Mouse (Mus musculus): ENCODE results near the gene 1110032F04Rik.
"Not testable (repeated sequence)": the region's sequence is repeated elsewhere in the genome, so short reads cannot be mapped to it uniquely, and the experiment has no call there.

1110032F04Rik gene

DNA sequence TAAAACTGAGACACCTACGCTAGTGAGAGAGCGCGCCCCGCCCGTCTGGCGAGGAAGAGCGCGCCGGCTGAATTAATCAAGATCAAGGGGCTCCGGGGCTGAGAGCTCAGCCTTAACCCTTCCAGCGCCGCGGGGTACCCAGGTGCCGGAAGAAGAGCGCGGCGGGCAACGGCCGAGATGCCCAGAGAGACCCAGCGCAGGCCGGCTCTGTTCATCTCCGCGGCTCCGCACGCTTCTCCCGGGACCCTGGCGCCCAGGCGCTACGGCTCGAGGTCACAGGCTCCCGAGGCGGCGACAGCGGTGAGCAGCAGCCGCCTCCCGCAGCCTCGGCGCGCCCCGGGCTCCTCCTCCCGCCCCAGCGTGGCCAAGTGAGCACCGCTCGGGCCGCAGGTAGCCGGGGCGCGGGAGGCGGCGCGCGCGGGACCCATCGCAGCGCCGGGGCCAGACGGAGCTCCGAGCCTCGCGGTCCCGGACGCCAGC, at the start of gene 1110032F04Rik:
Gene 1110032F04Rik, plus strand, starts transcription at position 376 of the 480 bp plus-strand sequence.
- DNase-seq: peak; percentile 29 to 45

DNA sequence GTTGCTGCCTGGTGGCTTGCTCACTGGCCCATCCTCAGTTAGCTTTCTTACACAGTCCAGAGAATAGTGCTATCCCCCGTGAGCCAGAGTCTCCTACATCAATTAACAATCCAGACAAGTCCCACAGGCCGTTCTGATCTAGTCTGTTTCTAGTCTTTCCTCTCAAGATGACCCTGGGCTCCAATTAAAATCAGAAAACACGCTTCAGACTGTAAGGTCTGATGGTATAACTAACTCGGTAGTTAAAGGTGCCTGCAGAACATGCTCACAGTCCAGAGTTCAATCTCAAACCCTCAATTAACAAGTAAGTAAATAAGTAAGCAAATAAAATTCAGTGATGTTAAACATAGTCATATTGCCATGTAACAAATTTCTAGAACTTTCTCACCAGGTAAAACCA, 48.0 kb upstream of the 1110032F04Rik start:
- no peak for DNase-seq

DNA sequence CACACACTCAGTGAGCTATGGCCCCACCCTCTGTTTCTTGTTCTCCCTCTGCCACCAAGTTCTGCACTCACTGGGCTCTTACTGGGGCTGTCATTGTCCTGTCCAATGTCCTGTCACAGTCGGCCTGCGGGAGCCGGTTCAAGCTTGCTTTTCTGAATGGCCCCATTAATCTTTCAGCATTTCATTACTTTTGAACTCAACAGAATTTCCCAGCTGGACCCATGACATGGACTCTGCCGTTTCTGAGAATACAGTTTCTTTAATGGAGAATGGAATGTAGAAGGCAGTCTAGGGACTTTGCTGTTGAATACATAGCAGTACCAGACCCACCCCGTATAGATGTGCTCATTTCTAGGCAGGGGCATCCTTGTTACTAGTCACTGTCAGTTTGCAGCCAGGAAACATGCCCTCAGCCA, 47.5 kb upstream of the 1110032F04Rik start:
- DNase-seq: peak; percentile 11 to 62

DNA sequence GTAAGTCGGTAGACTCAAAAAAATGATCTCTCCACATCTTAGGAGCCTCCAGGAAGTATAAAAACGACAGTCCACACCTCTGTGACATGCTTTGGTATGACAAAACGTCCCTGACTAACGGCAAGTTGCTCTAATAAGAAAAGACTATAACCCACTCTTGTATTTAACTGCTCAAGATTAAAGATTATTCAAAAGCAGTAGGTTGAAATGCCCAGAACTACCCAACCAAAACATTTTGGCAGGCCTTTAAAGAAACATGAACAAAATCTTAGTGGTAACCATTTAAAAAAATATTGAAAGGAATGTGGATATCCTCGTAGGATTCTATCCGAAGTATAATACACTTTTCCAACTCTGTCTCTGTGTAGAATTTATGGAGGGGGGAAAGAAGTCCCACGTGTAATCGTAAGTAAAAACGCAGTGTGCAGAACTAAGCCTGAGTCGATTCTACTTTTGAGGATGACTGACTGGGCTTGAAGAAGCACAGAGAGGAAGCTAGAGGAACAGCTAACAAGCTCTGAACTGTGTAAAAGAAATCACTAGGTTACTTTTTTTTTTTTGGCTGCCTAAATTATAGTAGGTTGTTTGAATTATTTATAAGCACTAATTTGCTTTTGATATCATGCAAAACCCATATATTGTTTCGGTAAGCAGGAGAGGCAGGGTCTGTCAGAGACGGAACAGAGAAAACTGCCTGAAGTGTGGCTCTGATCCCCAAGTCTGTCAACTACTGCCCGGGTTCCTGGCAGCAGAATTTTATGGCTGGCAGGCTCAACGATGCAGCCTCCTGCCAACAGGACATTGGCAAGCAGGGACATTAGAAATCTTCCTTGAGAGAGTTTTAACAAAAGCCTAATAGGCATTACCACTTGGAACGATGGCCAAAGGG, 45.3 kb upstream of the 1110032F04Rik start:
- no peak for DNase-seq

DNA sequence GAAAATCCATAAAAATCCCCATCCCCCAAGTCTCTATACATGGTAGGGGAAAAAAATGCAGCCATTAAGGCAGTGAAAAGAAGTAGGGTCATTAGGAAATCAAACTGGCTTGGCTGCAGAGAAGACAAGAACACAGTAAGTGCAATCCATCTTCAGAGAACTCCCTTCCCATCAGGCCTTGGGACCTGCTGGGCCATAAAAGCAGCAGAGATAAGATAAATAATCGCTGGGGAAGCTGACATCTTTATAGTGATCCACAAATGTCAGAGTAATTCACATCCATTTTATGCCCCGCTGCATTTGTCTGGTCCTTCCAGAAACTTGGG, 44.7 kb upstream of the 1110032F04Rik start:
- DNase-seq: no peak

DNA sequence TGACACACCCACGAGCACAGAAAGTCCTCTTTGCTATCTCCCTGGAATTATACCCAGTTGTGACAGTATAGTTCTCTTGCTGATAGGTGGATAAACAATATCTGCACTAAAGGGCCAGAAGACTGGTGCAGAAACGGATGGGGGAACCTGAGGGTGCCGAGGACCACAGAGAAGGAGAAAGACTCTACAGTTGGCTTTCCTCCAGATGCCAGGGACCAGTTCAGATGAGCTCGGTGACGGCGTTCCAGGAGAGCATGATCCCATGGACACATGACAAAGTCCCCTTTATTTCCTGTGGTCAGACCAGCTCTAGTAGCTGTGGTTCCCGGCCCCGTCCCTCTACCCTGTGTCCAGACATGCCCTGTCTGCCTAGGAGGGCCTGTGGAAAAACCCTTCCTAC, 44.2 kb upstream of the 1110032F04Rik start:
- no peak for DNase-seq

DNA sequence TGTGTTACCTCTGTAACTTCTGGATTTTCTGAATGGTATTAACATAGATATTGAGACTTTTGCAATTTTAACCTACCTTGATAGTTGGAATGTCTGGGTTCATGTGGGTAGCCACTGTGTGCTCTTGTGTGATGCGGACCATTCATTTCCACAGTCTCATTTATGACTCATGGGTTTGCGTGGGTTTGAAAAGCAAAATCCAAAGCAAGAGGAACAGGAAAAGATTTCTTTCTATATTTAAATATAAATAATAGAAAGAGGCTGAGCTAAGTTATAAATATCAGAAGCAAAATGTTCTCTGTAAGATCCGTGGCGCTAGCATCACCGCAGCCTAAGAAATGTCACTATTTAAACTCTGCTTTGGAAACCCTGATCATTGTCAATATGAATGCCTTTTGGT, 41.7 kb upstream of the 1110032F04Rik start:
- DNase-seq: no peak

DNA sequence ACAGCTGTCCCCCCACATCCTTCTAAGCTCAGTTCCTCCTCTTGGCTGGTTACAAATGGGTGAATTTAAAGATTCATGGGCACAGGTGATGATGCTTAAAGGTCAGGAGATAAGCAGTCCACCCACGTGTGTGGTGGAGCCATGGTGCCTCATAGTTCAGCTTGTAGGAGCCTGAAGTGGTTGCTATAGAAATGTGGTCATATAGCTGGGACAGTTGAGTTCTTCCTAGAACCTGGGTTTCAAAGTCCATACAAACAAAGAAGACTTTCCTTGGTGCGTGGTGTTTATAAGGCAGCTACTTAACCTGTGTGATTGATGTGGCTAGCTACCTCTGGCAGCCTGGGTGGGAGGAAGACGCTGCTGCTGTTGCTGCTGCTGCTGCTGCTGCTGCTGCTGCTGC, 39.4 kb upstream of the 1110032F04Rik start:
- no peak for DNase-seq

DNA sequence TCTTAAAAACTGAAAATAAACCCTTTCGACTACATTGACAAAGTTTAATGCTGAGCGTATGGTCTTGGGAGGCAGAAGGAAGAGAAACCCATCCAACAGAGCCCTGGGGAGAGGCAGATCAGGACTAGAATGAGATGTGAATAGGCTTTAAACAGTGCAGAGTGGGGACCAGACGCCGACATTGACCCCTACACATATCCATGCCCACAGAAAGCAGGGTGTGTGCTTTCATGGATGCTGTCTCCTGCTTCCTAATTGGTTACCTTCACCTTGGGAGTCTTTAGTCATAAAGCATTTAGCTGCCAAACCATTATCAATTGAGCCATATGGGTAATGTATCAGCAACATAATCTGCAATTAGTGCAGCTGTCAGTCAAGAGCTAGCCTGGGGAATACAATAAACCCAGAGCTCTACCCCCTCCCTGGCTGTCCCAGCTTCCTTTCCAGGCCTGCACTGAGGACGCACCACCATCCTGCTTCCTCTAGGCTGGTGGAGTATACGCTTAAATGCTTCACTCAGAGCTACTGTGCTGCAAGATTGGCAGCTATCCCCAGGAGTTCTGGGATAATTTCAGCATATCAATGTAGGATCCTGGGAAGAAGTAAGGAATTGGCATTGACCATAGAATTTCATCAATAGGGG, 32.4 kb upstream of the 1110032F04Rik start:
- DNase-seq: no peak

DNA sequence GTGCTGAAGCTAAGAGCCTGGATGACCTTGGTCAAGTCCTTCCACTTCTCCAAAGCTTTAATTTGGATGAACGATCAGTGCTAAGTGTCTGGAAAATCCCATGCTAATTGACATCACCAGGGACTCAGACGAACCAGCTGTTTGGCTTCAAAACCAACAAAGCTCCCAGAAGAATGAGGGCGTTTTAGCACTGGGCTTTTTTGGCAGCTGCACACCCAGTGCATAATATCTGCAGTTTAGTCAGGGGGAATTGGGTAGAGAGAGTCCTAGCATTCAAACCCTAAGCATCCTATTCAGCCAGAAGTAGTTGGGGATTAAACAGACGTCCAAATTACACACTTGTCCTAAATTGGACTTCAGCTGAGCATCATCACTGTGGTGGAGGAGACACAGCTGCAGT, 29.2 kb upstream of the 1110032F04Rik start:
- no peak for DNase-seq

DNA sequence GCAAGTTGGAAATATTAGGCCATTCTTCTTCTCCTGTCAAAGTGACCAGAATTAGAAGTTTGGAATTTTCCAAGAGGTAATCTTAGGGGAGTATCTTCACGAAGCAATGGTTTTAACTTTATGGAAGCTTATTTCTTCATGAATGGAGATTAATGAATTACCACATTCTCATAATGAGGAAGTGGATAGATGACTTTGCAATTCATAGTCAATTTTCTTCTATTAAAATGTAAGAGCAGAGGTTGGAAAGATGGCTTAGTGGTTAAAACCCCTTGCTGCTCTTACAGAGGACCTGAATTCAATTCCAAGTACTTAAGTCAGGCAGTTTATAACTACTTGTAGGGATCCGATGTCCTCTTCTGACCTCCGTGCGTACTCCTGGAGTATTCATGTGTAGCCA, 25.4 kb upstream of the 1110032F04Rik start:
- DNase-seq: no peak

DNA sequence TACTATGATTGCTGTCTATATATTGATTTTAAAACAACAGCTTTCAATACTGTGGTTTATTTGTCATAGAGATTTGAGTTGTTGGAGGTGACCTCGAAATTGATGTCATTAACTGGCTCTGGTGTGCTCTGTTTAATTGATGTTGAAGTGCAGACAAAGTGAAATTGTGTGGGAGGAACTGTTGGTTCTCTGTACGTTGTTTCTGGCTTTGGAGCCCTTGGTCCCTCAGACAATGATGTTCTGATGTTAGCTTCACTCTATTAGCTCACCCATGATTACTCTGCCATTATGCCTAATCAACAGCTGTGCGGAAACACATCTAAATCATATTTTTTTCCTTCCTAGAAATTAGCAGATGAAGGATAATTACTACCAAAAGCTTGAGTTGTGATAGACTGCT, 21.1 kb upstream of the 1110032F04Rik start:
- DNase-seq: no peak

DNA sequence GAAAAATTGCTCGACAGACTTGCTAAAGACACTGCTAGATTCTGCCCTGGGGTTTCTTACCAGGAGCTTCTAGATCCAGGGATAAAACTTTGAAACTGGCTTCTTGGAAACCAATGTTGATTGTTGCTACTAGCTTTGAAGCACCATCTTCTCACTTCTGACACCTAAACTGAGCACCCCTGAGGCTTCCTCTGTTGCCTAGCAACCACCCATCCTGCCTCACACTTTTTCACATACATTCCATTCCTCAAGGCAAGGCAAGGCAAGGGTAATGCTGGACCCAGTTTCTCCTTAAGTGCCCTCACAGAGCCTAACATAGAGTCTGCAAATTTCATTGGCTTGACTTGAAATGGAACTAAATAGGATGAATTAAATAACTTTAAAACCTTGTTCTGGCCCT, 17.0 kb upstream of the 1110032F04Rik start:
- DNase-seq: no peak

DNA sequence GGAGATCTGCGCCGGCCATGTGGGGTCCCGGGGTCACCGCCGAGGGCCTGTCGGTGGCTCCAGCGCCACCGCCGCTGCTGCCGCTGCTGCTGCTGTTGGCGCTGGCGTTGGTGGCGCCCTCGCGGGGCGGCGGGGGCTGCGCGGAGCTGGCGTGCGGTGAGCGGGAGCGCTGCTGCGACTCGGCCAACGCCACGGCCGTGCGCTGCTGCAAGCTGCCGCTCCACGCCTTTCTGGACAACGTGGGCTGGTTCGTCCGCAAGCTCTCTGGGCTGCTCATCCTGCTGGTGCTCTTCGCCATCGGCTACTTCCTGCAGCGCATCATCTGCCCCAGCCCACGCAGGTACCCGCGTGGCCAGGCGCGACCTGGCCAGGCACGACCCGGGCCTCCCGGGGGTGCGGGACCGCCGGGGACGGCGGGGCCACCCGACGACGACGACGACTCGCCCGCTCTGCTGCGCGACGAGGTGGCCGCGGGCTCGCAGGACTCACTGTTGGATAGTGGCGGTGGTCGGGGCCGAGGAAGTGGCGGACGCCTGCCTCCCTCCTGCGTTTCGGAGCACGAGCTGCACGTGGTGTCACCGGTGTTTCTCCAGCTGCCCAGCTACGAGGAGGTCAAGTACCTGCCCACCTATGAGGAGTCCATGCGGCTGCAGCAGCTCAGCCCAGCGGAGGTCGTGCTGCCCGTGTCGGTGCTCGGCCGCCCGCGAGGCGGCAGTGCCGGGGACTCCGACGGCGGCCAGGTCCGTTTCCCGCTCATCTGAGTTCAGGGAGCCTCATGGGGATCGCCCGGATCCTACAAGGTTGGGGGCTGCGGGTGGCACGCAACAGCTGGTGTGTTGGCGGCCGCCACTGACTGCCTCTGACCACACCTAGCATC, 543 bp downstream of the 1110032F04Rik start:
- DNase-seq: peak; percentile 18 to 41

DNA sequence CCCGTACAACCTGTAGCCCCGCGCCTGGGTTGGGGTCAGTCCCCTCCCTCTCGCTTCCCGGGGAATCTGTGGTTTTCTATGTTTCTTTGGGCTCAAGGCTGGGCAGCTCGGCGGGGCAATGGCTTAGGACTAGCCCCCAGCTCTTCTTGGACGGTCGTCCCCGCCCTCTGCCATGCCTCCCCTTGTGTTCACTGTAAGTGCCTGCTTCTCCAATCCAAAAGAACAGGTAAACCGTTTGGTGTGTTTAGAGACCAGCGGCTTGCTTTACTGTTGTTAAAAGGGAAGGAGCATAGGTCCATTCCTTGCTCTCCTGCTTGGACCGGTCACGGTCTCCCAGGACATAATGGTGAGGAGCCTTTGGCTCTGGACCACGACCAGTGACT, 1.2 kb downstream of the 1110032F04Rik start:
- DNase-seq: no peak

DNA sequence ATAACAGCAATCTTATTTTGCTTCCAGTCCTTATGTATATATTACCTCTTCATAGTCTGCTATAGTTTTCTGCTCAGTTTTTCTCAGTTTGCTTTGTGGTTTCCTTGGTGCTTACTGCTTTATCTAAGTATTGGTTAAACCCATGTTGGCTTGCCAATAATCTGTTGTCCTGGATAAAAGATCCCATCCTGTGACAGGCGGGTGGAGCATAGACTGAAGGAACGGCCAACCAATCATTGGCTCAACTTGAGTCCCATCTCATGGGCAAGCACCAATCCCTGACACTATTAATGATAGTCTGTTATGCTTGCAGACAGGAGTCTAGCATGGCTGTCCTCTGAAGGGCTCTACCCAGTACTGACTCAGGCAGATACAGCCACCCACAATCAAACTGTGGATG, 4.7 kb downstream of the 1110032F04Rik start:
- no peak for DNase-seq

DNA sequence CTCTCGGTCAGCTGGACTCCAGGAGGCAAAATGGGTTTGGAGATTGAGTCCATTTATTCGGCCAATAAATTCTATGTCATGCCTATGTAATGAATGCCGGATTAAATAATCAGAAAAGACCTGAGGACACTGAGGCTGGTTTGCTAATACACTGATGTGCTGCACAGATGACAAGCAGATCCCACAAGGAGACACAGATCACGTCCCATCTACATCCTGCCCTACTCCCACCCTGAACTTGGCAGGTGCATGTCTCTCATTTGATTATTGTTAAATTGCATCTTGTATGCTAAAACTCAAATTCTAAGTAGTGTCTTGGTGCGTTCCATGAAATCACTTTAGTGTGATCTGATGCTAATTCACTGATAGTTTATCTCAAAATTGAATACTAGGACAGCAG, 17.5 kb downstream of the 1110032F04Rik start:
- no peak for DNase-seq

DNA sequence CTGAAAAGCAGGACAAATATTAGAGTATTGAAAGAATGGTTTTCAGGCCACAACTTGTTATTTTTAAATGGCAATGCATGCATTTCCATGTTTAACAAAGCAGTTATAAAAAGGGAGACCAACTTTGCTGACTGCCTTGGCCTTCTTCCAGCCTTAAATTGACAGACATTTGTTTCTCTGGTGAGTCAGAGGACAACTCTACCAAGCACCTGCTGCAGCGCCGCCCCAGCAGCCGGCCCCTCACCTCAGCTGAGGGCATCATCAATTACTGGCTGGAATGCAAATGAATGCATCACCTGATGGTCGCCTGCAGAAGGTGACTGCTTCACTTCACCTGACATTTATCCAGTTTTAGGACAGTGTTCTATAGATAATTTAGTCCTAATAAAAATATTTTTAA, 26.0 kb downstream of the 1110032F04Rik start:
- no peak for DNase-seq

DNA sequence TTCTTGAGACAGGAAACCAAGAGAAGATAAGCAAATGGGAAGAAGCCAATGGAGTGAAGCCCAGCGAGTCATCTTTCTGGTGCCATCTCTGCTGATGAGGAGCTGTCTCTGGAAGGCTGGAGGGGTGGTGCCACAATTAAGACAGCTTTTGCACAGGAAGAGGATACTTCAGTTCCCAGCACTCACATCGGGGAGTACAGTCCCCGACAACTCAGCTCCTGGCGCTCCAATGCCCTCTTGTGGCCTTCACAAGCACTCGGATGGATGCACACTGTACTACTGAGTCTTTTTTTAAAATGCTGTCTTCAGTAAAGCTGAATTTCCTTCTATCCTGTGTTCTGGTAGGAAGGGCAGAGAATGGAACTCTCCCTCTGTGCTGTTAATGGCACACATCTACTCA, 27.8 kb downstream of the 1110032F04Rik start:
- DNase-seq: no peak

DNA sequence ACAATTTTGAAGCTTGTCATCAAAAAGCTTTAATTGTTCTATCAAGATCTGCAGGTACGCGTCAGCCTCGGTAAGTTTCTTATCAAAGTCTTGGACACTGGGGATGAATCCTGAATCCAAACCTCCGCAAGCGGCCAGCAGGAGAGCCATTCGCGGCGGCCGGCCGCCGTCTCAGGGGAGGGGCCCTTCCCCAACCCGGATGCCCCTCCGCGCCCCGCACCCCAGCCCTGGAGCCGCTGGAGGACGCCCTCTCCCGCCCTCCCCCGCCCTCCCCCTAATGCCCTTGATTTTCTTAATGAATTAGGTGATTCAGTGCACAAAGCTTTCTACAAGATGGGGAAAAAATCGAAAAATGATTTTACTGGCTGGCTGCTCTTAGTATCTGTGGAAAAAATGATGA, 33.2 kb downstream of the 1110032F04Rik start:
- not testable (repeated sequence) for DNase-seq

DNA sequence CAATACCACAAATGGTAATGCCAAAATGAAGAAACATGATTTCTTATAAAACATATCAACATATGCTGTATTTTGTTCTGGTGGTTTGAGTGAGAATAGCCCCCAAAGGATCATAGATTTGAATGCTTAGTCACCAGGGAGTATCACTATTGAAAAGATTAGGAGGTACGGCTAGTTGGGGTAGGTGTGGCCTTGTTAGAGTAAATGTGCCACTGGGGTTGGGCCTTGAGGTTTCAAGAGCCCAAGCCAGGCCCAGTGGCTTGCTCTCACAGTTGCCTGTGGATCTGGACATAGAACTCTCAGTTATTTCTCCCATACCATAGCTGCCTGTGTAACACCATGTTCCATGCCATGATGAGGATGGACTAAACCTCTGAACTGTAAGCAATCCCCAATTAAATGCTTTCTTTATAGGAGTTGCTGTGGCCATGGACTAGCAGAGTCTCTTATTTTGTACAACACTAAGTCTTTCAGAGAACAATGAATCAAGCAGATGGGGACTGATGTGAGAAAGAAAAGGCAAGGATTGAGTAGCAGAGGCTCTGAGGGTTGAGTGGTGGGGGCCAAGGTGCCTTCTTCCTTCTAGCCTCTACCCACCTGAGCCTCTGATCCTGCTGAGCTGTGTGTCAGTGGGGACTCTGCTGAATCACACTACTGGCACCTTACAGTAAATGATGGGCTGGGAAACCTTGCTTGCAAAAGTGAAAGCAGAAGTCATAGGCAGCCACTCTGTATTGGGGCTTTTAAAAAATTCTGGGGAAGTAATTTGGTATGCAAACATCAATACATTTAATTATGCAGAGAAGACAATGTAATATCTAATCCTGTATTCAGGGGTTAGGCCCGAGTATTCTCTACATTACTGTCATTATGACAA, 35.8 kb downstream of the 1110032F04Rik start:
- DNase-seq: no peak

DNA sequence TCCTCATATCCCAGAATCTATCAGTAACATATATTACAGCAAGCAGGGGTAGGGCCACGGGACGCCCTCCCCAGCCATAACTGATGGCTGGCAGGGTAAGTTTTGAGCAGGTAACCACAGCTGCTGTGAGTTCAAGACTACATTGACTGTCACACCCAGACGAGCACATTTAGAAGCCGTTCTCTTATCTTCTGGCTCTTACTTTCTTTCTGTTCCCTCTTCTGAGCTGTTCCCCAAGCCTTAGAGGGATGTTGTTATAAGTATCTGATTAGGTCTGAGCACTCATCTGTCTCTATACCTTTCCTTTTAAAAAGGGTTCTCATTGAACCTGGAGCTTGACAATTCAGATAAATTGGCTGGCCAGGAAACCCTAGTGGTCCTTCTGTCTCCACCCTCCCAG, 38.1 kb downstream of the 1110032F04Rik start:
- no peak for DNase-seq
